Mouse (Mus musculus) thymus, adult 2 months (tissue): ENCODE measurements around the gene U2af1l4. TPM values are rescaled to one million over a fixed set of nuclear protein-coding genes. Genes with fewer than 3 reads are reported as not detected.

ENCODE experiments used
- DNase-seq: peaks from one replicate; pipeline ENCODE4 v3.0.0; 2021
- H3K27ac ChIP-seq: fragments of 200-500 bp; 2 replicates; pipeline ENCODE4 v1.5.1; 2012; ENCODE audit warnings: low read length, control low read depth; ENCODE audit not compliant: control insufficient read depth, insufficient read depth
- H3K27me3 ChIP-seq: fragments of 200-500 bp; 2 replicates; pipeline ENCODE4 v1.6.1; 2012; ENCODE audit warnings: mild to moderate bottlenecking, low read length, moderate library complexity, mixed read lengths; ENCODE audit not compliant: control insufficient read depth, insufficient read depth
- H3K36me3 ChIP-seq: fragments of 200-500 bp; 2 replicates; pipeline ENCODE4 v1.6.1; 2012; ENCODE audit warnings: mild to moderate bottlenecking, low read length, moderate library complexity; ENCODE audit not compliant: control insufficient read depth, insufficient read depth
- H3K4me1 ChIP-seq: fragments of 200-500 bp; replicated peaks from 2 replicates; pipeline ENCODE4 v1.6.1; 2012; ENCODE audit warnings: low read length; ENCODE audit not compliant: control insufficient read depth, insufficient read depth
- H3K4me3 ChIP-seq: fragments of 200-500 bp; 2 replicates; pipeline ENCODE4 v1.5.1; 2012; ENCODE audit warnings: mild to moderate bottlenecking, low read length, control low read depth, moderate library complexity; ENCODE audit not compliant: control insufficient read depth, insufficient read depth
- CTCF ChIP-seq: fragments of 200-500 bp; IDR thresholded peaks from 2 replicates; pipeline ENCODE4 v1.5.1; 2012; ENCODE audit warnings: mild to moderate bottlenecking, control low read depth, low read length, moderate library complexity, borderline replicate concordance; ENCODE audit not compliant: control insufficient read depth, poor library complexity, insufficient read depth; ENCODE audit errors: extremely low read depth
- POLR2A ChIP-seq: fragments of 200-500 bp; IDR thresholded peaks from 2 replicates; pipeline ENCODE4 v1.6.1; 2012; ENCODE audit warnings: mild to moderate bottlenecking, low read length, control low read depth, moderate library complexity; ENCODE audit not compliant: control insufficient read depth, poor library complexity, insufficient read depth; ENCODE audit errors: extremely low read depth
- WGBS: fragments of 180-500 bp; shearing (Covaris S2); methylation state at CpG from one replicate; pipeline ENCODE4 v1.1.7; 2018; 5-methylcytosine and 5-hydroxymethylcytosine counted together
- polyA plus RNA-seq: library from polyadenylated mRNA; depleted of rRNA; stranded (reverse); fragments of >200 nt; gene quantifications from 2 replicates; pipeline ENCODE4 v1.2.3, GENCODE M21; 2012

U2af1l4 gene
- polyA plus RNA-seq, 1 experiment, result 84.2 TPM

GRCm38 (mm10) chr7:30598786-30599185 lies 35.7 kb downstream of the U2af1l4 start, which contains the start of gene Zbtb32:
Gene Zbtb32 (minus strand): TSS chr7:30598909.
- no peak within 1 kb of the TSS for H3K27ac ChIP-seq
- DNase-seq, result no peak
- WGBS, result 97% methylated on average over 12 of the region's 12 CpGs
- no peaks in the 10 kb centered on the region for H3K36me3 ChIP-seq
- TF ChIP-seq CTCF (no peak), POLR2A (no peak)
- H3K27me3 ChIP-seq, result no peaks in the 10 kb centered on the region
- no peak within 1 kb of the TSS for H3K4me3 ChIP-seq
- H3K4me1 ChIP-seq, result no peaks in the 10 kb centered on the region

- H3K27me3 ChIP-seq, result no peaks in the 10 kb centered on the region
- H3K27ac ChIP-seq, result no peak overlapping the region
- no peak for TF ChIP-seq POLR2A
- no peak for TF ChIP-seq CTCF
- DNase-seq, result peak; percentile 59
- H3K4me3 ChIP-seq, result no peak overlapping the region
- H3K4me1 ChIP-seq, result no peaks in the 10 kb centered on the region
- H3K36me3 ChIP-seq, result no peaks in the 10 kb centered on the region
- WGBS, result 7% methylated on average over 16 of the region's 16 CpGs
Measured at GRCm38 (mm10) chr7:30599933-30600353, 36.8 kb downstream of the U2af1l4 start.

GRCm38 (mm10) chr7:30600651-30601050 lies 37.5 kb downstream of the U2af1l4 start:
- TF ChIP-seq POLR2A, result no peak
- no peak for TF ChIP-seq CTCF
- Histone ChIP-seq H3K27me3 (no peaks in the 10 kb centered on the region), H3K27ac (no peak overlapping the region), H3K4me3 (no peak overlapping the region), H3K36me3 (no peaks in the 10 kb centered on the region), H3K4me1 (no peaks in the 10 kb centered on the region)
- 79% methylated on average over 7 of the region's 7 CpGs for WGBS
- DNase-seq, result no peak

GRCm38 (mm10) chr7:30602583-30602982 lies 39.5 kb downstream of the U2af1l4 start:
- no peak for DNase-seq
- no peaks in the 10 kb centered on the region for H3K27me3 ChIP-seq
- H3K27ac ChIP-seq, result no peak overlapping the region
- no peak for TF ChIP-seq POLR2A
- no peak for TF ChIP-seq CTCF
- no peaks in the 10 kb centered on the region for H3K36me3 ChIP-seq
- H3K4me1 ChIP-seq, result no peaks in the 10 kb centered on the region
- no peak overlapping the region for H3K4me3 ChIP-seq
- WGBS, result 81% methylated on average over 3 of the region's 3 CpGs

GRCm38 (mm10) chr7:30604424-30604823 lies 41.3 kb downstream of the U2af1l4 start:
- TF ChIP-seq POLR2A (no peak), CTCF (no peak)
- no peaks in the 10 kb centered on the region for H3K27me3 ChIP-seq
- H3K4me1 ChIP-seq, result 0 out of 2 replicates have a peak, but pooled peaks cover 5% of the 10 kb centered on the region

GRCm38 (mm10) chr7:30604944-30605343 lies 41.8 kb downstream of the U2af1l4 start:
- 87% methylated on average over 8 of the region's 8 CpGs for WGBS
- no peak for DNase-seq
- Histone ChIP-seq H3K27ac (no peak overlapping the region), H3K4me3 (no peak overlapping the region), H3K27me3 (no peaks in the 10 kb centered on the region), H3K36me3 (no peaks in the 10 kb centered on the region), H3K4me1 (0 out of 2 replicates have a peak, but pooled peaks cover 5% of the 10 kb centered on the region)
- TF ChIP-seq POLR2A (no peak), CTCF (no peak)

More at GRCm38 (mm10) chr7:30604424-30604823, 41.3 kb downstream of the U2af1l4 start:
- no peak for DNase-seq
- WGBS, result 43% methylated on average over 8 of the region's 8 CpGs
- H3K36me3 ChIP-seq, result no peaks in the 10 kb centered on the region
- H3K4me3 ChIP-seq, result no peak overlapping the region
- no peak overlapping the region for H3K27ac ChIP-seq
